Mouse (Mus musculus): ENCODE measurements at regions not wholly inside any gene's neighbourhood (a gene's known extent, or its start where the extent isn't known, plus 50 kb on each side); places are given as distances from the start of the nearest gene placed in this dataset.

DNA sequence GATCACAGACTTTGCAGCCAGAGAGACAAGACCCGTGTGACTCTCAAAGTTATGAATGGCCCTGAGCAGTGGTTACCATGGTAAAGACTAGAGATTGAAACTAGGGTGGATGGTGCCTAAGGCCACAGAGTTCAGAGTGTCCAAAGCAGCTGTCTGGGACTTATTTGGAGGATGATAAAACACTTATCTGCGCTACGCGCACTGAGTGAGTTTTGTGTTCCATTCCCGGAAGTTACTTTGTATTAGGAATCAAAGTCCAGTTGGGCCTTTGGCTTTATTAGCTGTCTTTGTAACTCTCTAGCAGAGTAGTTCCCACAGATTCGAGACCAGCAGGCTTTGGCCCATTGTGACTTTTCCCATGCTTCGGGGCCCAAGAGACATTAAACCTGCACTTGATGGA lies 335.9 kb downstream of the Ets1 start:
- 85% methylated on average over 7 of the region's 7 CpGs for WGBS
- Histone ChIP-seq H3K4me2 (replicated peaks; ENCODE audit: low read depth, low read length) (no peak overlapping the region), H3K4me3 (ENCODE audit: low read depth, low read length) (no peak overlapping the region), H3K4me1 (ENCODE audit: control insufficient read depth, insufficient read depth, low read length) (peaks cover 3% of the 10 kb centered on the region; the same call in 1 of the 2 replicates), H3K9me3 (ENCODE audit: control insufficient read depth, low read depth, low read length) (no peaks in the 10 kb centered on the region), H3K36me3 (ENCODE audit: control insufficient read depth, insufficient read depth, low read length) (no peaks in the 10 kb centered on the region), H3K27me3 (ENCODE audit: control insufficient read depth, insufficient read depth, low read length) (no peaks in the 10 kb centered on the region), H3K27ac (ENCODE audit: low read length) (no peak overlapping the region), H3K9ac (replicated peaks; ENCODE audit: low read depth, low read length) (no peak overlapping the region)
- no peak for ATAC-seq (ENCODE audit: insufficient number of reproducible peaks, insufficient read depth, low FRiP score, low read depth)

DNA sequence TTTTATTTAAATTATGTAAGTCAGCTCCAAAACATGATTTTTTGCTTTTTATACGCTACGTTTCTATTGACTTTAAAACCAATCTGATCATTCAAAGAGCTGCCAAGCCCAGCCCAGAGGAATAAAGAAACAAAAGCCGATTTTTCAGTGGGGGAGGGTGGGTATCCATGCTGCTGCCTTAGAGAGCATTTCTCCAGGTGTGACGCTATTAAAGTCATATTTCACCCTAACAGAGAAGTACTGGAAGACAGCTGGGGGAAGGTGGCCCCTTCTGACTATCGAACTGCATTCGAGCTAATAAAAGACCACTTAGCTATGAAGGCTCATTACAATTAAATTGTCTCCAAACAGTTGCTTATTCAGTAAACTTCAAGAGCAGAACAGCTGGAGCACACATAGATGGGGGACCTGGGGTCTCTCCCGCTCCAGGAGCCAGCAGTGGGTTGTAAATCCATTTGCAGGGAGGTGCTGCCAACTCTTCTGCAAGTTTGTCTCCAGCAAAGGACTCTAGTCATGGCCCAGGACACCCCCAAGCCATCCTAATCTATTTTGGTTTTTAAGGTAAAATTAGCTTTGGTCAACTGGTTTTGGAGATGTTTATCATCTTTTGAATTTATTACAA lies 336.5 kb downstream of the Ets1 start:
- Histone ChIP-seq H3K27me3 (ENCODE audit: control insufficient read depth, insufficient read depth, low read length) (no peaks in the 10 kb centered on the region), H3K9ac (replicated peaks; ENCODE audit: low read depth, low read length) (no peak overlapping the region), H3K4me3 (ENCODE audit: low read depth, low read length) (no peak overlapping the region), H3K4me2 (replicated peaks; ENCODE audit: low read depth, low read length) (no peak overlapping the region), H3K9me3 (ENCODE audit: control insufficient read depth, low read depth, low read length) (no peaks in the 10 kb centered on the region), H3K4me1 (ENCODE audit: control insufficient read depth, insufficient read depth, low read length) (peaks cover 3% of the 10 kb centered on the region; the same call in 1 of the 2 replicates), H3K27ac (ENCODE audit: low read length) (no peak overlapping the region), H3K36me3 (ENCODE audit: control insufficient read depth, insufficient read depth, low read length) (no peaks in the 10 kb centered on the region)
- no peak for ATAC-seq (ENCODE audit: insufficient number of reproducible peaks, insufficient read depth, low FRiP score, low read depth)
- 57% methylated on average over 7 of the region's 7 CpGs for WGBS

DNA sequence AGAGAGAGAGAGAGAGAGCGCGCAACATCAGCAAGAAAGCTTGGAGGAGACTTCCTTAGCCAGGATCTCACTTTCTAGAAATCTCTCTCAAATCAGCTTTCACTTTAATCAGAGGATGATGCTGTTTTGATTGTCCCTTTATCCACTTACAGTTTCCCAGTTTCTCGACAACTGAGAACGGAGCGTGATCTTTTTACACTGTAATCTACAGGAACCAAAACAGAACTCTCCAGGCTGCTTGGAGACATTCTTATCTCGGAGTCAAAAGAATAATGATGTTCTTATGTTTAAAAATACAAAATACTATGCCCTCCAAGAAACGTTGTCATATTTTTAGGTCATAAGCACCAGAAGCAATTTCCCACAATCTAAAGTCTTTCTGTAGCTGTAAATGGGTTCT lies 341.7 kb downstream of the Ets1 start:
- Histone ChIP-seq H3K27ac (ENCODE audit: low read length) (no peak overlapping the region), H3K9me3 (ENCODE audit: control insufficient read depth, low read depth, low read length) (no peaks in the 10 kb centered on the region), H3K4me1 (ENCODE audit: control insufficient read depth, insufficient read depth, low read length) (no peaks in the 10 kb centered on the region), H3K36me3 (ENCODE audit: control insufficient read depth, insufficient read depth, low read length) (no peaks in the 10 kb centered on the region), H3K4me2 (replicated peaks; ENCODE audit: low read depth, low read length) (no peak overlapping the region), H3K4me3 (ENCODE audit: low read depth, low read length) (no peak overlapping the region), H3K9ac (replicated peaks; ENCODE audit: low read depth, low read length) (no peak overlapping the region), H3K27me3 (ENCODE audit: control insufficient read depth, insufficient read depth, low read length) (no peaks in the 10 kb centered on the region)
- 71% methylated on average over 7 of the region's 7 CpGs for WGBS
- no peak for ATAC-seq (ENCODE audit: insufficient number of reproducible peaks, insufficient read depth, low FRiP score, low read depth)

- H3K4me3 ChIP-seq (ENCODE audit: low read depth, low read length), result no peak overlapping the region
- no peaks in the 10 kb centered on the region for H3K36me3 ChIP-seq (ENCODE audit: control insufficient read depth, insufficient read depth, low read length)
- no peak overlapping the region for H3K4me2 ChIP-seq (replicated peaks; ENCODE audit: low read depth, low read length)
- ATAC-seq (ENCODE audit: insufficient number of reproducible peaks, insufficient read depth, low FRiP score, low read depth), result no peak
- no peak overlapping the region for H3K27ac ChIP-seq (ENCODE audit: low read length)
- no peaks in the 10 kb centered on the region for H3K27me3 ChIP-seq (ENCODE audit: control insufficient read depth, insufficient read depth, low read length)
- H3K4me1 ChIP-seq (ENCODE audit: control insufficient read depth, insufficient read depth, low read length), result no peaks in the 10 kb centered on the region
- H3K9me3 ChIP-seq (ENCODE audit: control insufficient read depth, low read depth, low read length), result no peaks in the 10 kb centered on the region
- H3K9ac ChIP-seq (replicated peaks; ENCODE audit: low read depth, low read length), result no peak overlapping the region
Observed at GRCm38 (mm10) chr9:32980846-32981245, 344.8 kb downstream of the Ets1 start.

DNA sequence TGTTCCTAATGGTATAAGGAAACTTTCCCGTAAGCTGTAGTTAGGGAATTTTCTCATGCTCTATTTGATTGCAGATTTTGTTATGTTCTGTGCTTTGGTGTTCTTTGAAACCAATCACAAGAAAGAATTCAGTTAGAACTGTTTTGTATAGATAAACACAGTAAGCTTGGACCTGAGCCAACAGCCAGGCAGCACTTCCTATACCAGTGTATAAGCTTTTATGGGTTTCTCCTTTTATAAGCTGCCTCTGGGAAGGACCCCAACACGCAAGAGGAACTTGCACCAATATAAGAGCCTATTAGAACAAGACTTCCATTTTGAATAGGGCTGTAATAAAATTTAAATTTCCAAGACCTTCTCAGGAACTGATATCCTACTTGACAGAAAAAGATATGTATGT lies 347.2 kb downstream of the Ets1 start:
- ATAC-seq (ENCODE audit: insufficient number of reproducible peaks, insufficient read depth, low FRiP score, low read depth), result no peak
- no peak overlapping the region for H3K27ac ChIP-seq (ENCODE audit: low read length)
- WGBS, result 67% methylated on average over 2 of the region's 2 CpGs

GRCm38 (mm10) chr9:32986836-32987673 lies 351.0 kb downstream of the Ets1 start:
- H3K36me3 ChIP-seq (ENCODE audit: control insufficient read depth, insufficient read depth, low read length), result no peaks in the 10 kb centered on the region
- no peak overlapping the region for H3K4me2 ChIP-seq (replicated peaks; ENCODE audit: low read depth, low read length)

More for the DNA sequence above, 347.2 kb downstream of the Ets1 start:
- H3K4me3 ChIP-seq (ENCODE audit: low read depth, low read length), result no peak overlapping the region
- no peaks in the 10 kb centered on the region for H3K36me3 ChIP-seq (ENCODE audit: control insufficient read depth, insufficient read depth, low read length)
- no peaks in the 10 kb centered on the region for H3K4me1 ChIP-seq (ENCODE audit: control insufficient read depth, insufficient read depth, low read length)
- no peak overlapping the region for H3K9ac ChIP-seq (replicated peaks; ENCODE audit: low read depth, low read length)
- H3K4me2 ChIP-seq (replicated peaks; ENCODE audit: low read depth, low read length), result no peak overlapping the region
- H3K9me3 ChIP-seq (ENCODE audit: control insufficient read depth, low read depth, low read length), result no peaks in the 10 kb centered on the region
- no peaks in the 10 kb centered on the region for H3K27me3 ChIP-seq (ENCODE audit: control insufficient read depth, insufficient read depth, low read length)

GRCm38 (mm10) chr9:32989006-32989405 lies 353.0 kb downstream of the Ets1 start:
- no peak for ATAC-seq (ENCODE audit: insufficient number of reproducible peaks, insufficient read depth, low FRiP score, low read depth)
- no peak overlapping the region for H3K4me2 ChIP-seq (replicated peaks; ENCODE audit: low read depth, low read length)
- 79% methylated on average over 1 of the region's 1 CpGs for WGBS
- no peaks in the 10 kb centered on the region for H3K36me3 ChIP-seq (ENCODE audit: control insufficient read depth, insufficient read depth, low read length)
- H3K27me3 ChIP-seq (ENCODE audit: control insufficient read depth, insufficient read depth, low read length), result no peaks in the 10 kb centered on the region
- H3K4me3 ChIP-seq (ENCODE audit: low read depth, low read length), result no peak overlapping the region
- H3K27ac ChIP-seq (ENCODE audit: low read length), result no peak overlapping the region
- no peak overlapping the region for H3K9ac ChIP-seq (replicated peaks; ENCODE audit: low read depth, low read length)
- H3K9me3 ChIP-seq (ENCODE audit: control insufficient read depth, low read depth, low read length), result no peaks in the 10 kb centered on the region
- H3K4me1 ChIP-seq (ENCODE audit: control insufficient read depth, insufficient read depth, low read length), result no peaks in the 10 kb centered on the region

More at GRCm38 (mm10) chr9:32986836-32987673, 351.0 kb downstream of the Ets1 start:
- 33% methylated on average over 9 of the region's 9 CpGs for WGBS
- Histone ChIP-seq H3K27ac (ENCODE audit: low read length) (no peak overlapping the region), H3K27me3 (ENCODE audit: control insufficient read depth, insufficient read depth, low read length) (no peaks in the 10 kb centered on the region), H3K4me1 (ENCODE audit: control insufficient read depth, insufficient read depth, low read length) (no peaks in the 10 kb centered on the region), H3K9ac (replicated peaks; ENCODE audit: low read depth, low read length) (no peak overlapping the region), H3K9me3 (ENCODE audit: control insufficient read depth, low read depth, low read length) (no peaks in the 10 kb centered on the region), H3K4me3 (ENCODE audit: low read depth, low read length) (no peak overlapping the region)
- no peak; the same call in 1 of the 2 replicates for ATAC-seq (ENCODE audit: insufficient number of reproducible peaks, insufficient read depth, low FRiP score, low read depth)

- Histone ChIP-seq H3K36me3 (ENCODE audit: control insufficient read depth, insufficient read depth, low read length) (no peaks in the 10 kb centered on the region), H3K4me3 (ENCODE audit: low read depth, low read length) (no peak overlapping the region), H3K27ac (ENCODE audit: low read length) (no peak overlapping the region), H3K27me3 (ENCODE audit: control insufficient read depth, insufficient read depth, low read length) (no peaks in the 10 kb centered on the region), H3K4me2 (replicated peaks; ENCODE audit: low read depth, low read length) (no peak overlapping the region), H3K9ac (replicated peaks; ENCODE audit: low read depth, low read length) (no peak overlapping the region), H3K9me3 (ENCODE audit: control insufficient read depth, low read depth, low read length) (no peaks in the 10 kb centered on the region), H3K4me1 (ENCODE audit: control insufficient read depth, insufficient read depth, low read length) (no peaks in the 10 kb centered on the region)
- WGBS, result 80% methylated on average over 1 of the region's 1 CpGs
- ATAC-seq (ENCODE audit: insufficient number of reproducible peaks, insufficient read depth, low FRiP score, low read depth), result no peak
Observed at GRCm38 (mm10) chr9:32998323-32998722, 362.3 kb downstream of the Ets1 start.

Data from stomach, embryonic 14.5 days (tissue).